ENCODE assay signal across 21 mouse cellular contexts in genomic region chr16:90242426-90243304, GRCm38 (mm10). TPM values are rescaled to one million over a fixed set of nuclear protein-coding genes. Genes with fewer than 3 reads are reported as not detected.
DNase-seq lines count a peak whose midpoint lies in the region; ATAC-seq and TF ChIP-seq lines count a peak whose summit lies in the region.
"Had no signal": no experiment of that assay in that cellular context is flagged by ENCODE, and none has a peak within 500 bp of the region (broad histone marks: within the 10 kb centered on the region; RNA-seq: fewer than 3 reads in every experiment).

No protein-coding gene starts in this region.

- H3K9ac ChIP-seq in heart, embryonic 16.5 days (ENCODE audit: low read length), result no peak overlapping the region
- H3K9ac ChIP-seq in kidney, postnatal 0 days (ENCODE audit: low read depth, low read length), result no peak overlapping the region
- no peak overlapping the region for H3K9ac ChIP-seq in midbrain, embryonic 13.5 days (replicated peaks)
- no peak overlapping the region for H3K9ac ChIP-seq in midbrain, embryonic 15.5 days
- H3K9ac ChIP-seq: embryonic facial prominence, embryonic 13.5 days; forebrain, embryonic 12.5 days; heart, embryonic 15.5 days; hindbrain, embryonic 15.5 days had no signal

- peaks cover 56% of the 10 kb centered on the region for H3K36me3 ChIP-seq in heart, embryonic 16.5 days (ENCODE audit: control insufficient read depth, insufficient read depth)
- peaks cover 76% of the 10 kb centered on the region for H3K36me3 ChIP-seq in kidney, postnatal 0 days (ENCODE audit: insufficient read depth, low read length)
- peaks cover 84% of the 10 kb centered on the region for H3K36me3 ChIP-seq in midbrain, embryonic 13.5 days
- peaks cover 52% of the 10 kb centered on the region for H3K36me3 ChIP-seq in midbrain, embryonic 15.5 days (replicated peaks)

- no peak overlapping the region for H3K27ac ChIP-seq in heart, embryonic 16.5 days (ENCODE audit: low read length)
- no peak overlapping the region for H3K27ac ChIP-seq in kidney, postnatal 0 days
- no peak overlapping the region for H3K27ac ChIP-seq in midbrain, embryonic 13.5 days
- H3K27ac ChIP-seq in midbrain, embryonic 15.5 days, result no peak overlapping the region
- H3K27ac ChIP-seq: embryonic facial prominence, embryonic 13.5 days; forebrain, embryonic 12.5 days; heart, embryonic 15.5 days; hindbrain, embryonic 15.5 days had no signal

- H3K4me3 ChIP-seq in heart, embryonic 16.5 days (ENCODE audit: low read length), result no peak overlapping the region
- H3K4me3 ChIP-seq in kidney, postnatal 0 days (replicated peaks; ENCODE audit: low read depth, low read length), result no peak overlapping the region
- no peak overlapping the region for H3K4me3 ChIP-seq in midbrain, embryonic 13.5 days (replicated peaks)
- no peak overlapping the region for H3K4me3 ChIP-seq in midbrain, embryonic 15.5 days
- H3K4me3 ChIP-seq: embryonic facial prominence, embryonic 13.5 days; forebrain, embryonic 12.5 days; heart, embryonic 15.5 days; hindbrain, embryonic 15.5 days had no signal

- 65% methylated on average over 17 of the region's 17 CpGs for WGBS in heart, embryonic 16.5 days
- 76% methylated on average over 17 of the region's 17 CpGs for WGBS in kidney, postnatal 0 days
- WGBS in midbrain, embryonic 13.5 days, result 71% methylated on average over 17 of the region's 17 CpGs
- 70% methylated on average over 17 of the region's 17 CpGs for WGBS in midbrain, embryonic 15.5 days

- no peaks in the 10 kb centered on the region for H3K9me3 ChIP-seq in heart, embryonic 16.5 days (replicated peaks; ENCODE audit: control insufficient read depth, low read length)
- H3K9me3 ChIP-seq in kidney, postnatal 0 days (replicated peaks; ENCODE audit: low read length), result no peaks in the 10 kb centered on the region
- no peaks in the 10 kb centered on the region for H3K9me3 ChIP-seq in midbrain, embryonic 13.5 days
- H3K9me3 ChIP-seq in midbrain, embryonic 15.5 days, result no peaks in the 10 kb centered on the region
- H3K9me3 ChIP-seq: embryonic facial prominence, embryonic 13.5 days; forebrain, embryonic 12.5 days; heart, embryonic 15.5 days; hindbrain, embryonic 15.5 days had no signal

- TF ChIP-seq CTCF in kidney, postnatal 0 days (IDR thresholded peaks at IDR 0.05; ENCODE audit: low read depth), result no peak

- no peak overlapping the region for H3K4me2 ChIP-seq in heart, embryonic 16.5 days (ENCODE audit: low read depth, low read length)
- H3K4me2 ChIP-seq in kidney, postnatal 0 days (ENCODE audit: low read length), result no peak overlapping the region
- no peak overlapping the region for H3K4me2 ChIP-seq in midbrain, embryonic 13.5 days (replicated peaks)
- H3K4me2 ChIP-seq in midbrain, embryonic 15.5 days, result no peak overlapping the region
- H3K4me2 ChIP-seq: embryonic facial prominence, embryonic 13.5 days; forebrain, embryonic 12.5 days; heart, embryonic 15.5 days; hindbrain, embryonic 15.5 days had no signal

- peak; percentile 67 for ATAC-seq in heart, embryonic 16.5 days (replicated peaks; ENCODE audit: extremely low read depth, insufficient read depth, low FRiP score)
- 0 out of 2 replicates have a peak, but pooled peaks have one; percentile 27 for ATAC-seq in kidney, postnatal 0 days (replicated peaks; ENCODE audit: low FRiP score, low read depth)
- ATAC-seq in midbrain, embryonic 13.5 days, result peak; percentile 50; the same call in 1 of the 2 replicates
- no peak for ATAC-seq in midbrain, embryonic 15.5 days (replicated peaks)
- ATAC-seq: forebrain, embryonic 16.5 days; inflammation-experienced regulatory T-cells, adult 6 months; Patski had no signal

- peaks cover 2% of the 10 kb centered on the region; the same call in 1 of the 2 replicates for H3K4me1 ChIP-seq in heart, embryonic 16.5 days (ENCODE audit: control insufficient read depth, insufficient read depth, low read length)
- no peaks in the 10 kb centered on the region for H3K4me1 ChIP-seq in kidney, postnatal 0 days (replicated peaks; ENCODE audit: insufficient read depth, low read length)
- H3K4me1 ChIP-seq in midbrain, embryonic 13.5 days (replicated peaks), result 0 out of 2 replicates have a peak, but pooled peaks cover 3% of the 10 kb centered on the region
- no peaks in the 10 kb centered on the region for H3K4me1 ChIP-seq in midbrain, embryonic 15.5 days
- H3K4me1 ChIP-seq: embryonic facial prominence, embryonic 13.5 days; forebrain, embryonic 12.5 days; hindbrain, embryonic 15.5 days had no signal

- no peak for DNase-seq in heart, adult 8-10 months (ENCODE audit: low spot score)
- no peak for DNase-seq in kidney, postnatal 0 days (ENCODE audit: low spot score)
- DNase-seq in kidney, postnatal 14 days, result no peak
- DNase-seq: adrenal gland, adult 2 months; adrenal gland, postnatal 25 days; cerebellum, adult 18-20 months; cerebellum, adult 9-11 months; cerebellum, postnatal 36 days; gastrocnemius, postnatal 10 days; heart, postnatal 4 days had no signal

- no peaks in the 10 kb centered on the region for H3K27me3 ChIP-seq in heart, embryonic 16.5 days (ENCODE audit: control insufficient read depth, insufficient read depth, low read length)
- no peaks in the 10 kb centered on the region for H3K27me3 ChIP-seq in kidney, postnatal 0 days (ENCODE audit: insufficient read depth, low read length)
- no peaks in the 10 kb centered on the region for H3K27me3 ChIP-seq in midbrain, embryonic 13.5 days
- no peaks in the 10 kb centered on the region for H3K27me3 ChIP-seq in midbrain, embryonic 15.5 days (replicated peaks)
- H3K27me3 ChIP-seq: CH12.LX; embryonic facial prominence, embryonic 13.5 days; forebrain, embryonic 12.5 days; heart, embryonic 15.5 days; hindbrain, embryonic 15.5 days; Patski had no signal

RNA-seq across cellular contexts. Expression of gene Sod1, which starts 22.1 kb away (rescaled TPM):
- polyA plus RNA-seq in heart, embryonic 16.5 days (2015; fragmentation: Nextera tagmentation; extraction: Ambion mirVana), result 765 and 884 TPM in 2 replicates
- total RNA-seq in heart, adult 8-10 months (2022), result 100 to 1,000 TPM; 552 to 637 (median 573) TPM
- 1,212 and 1,309 TPM in 2 replicates for polyA plus RNA-seq in kidney, postnatal 0 days (2015; fragmentation: Nextera tagmentation; extraction: Ambion mirVana)
- polyA plus RNA-seq in midbrain, embryonic 13.5 days (2015; fragmentation: Nextera tagmentation; extraction: Ambion mirVana), result 826 and 844 TPM in 2 replicates
- polyA plus RNA-seq in midbrain, embryonic 15.5 days (2015; fragmentation: Nextera tagmentation; extraction: Ambion mirVana), result 855 and 861 TPM in 2 replicates

RNA-seq across cellular contexts. Expression of gene Scaf4, which starts 41.6 kb away (rescaled TPM):
- polyA plus RNA-seq in heart, embryonic 16.5 days (2015; fragmentation: Nextera tagmentation; extraction: Ambion mirVana), result 17.0 and 19.8 TPM in 2 replicates
- total RNA-seq in heart, adult 8-10 months (2022), result 10 to 100 TPM; 19.3 to 23.8 (median 20.7) TPM
- 17.3 and 18.1 TPM in 2 replicates for polyA plus RNA-seq in kidney, postnatal 0 days (2015; fragmentation: Nextera tagmentation; extraction: Ambion mirVana)
- 25.1 and 29.4 TPM in 2 replicates for polyA plus RNA-seq in midbrain, embryonic 13.5 days (2015; fragmentation: Nextera tagmentation; extraction: Ambion mirVana)
- polyA plus RNA-seq in midbrain, embryonic 15.5 days (2015; fragmentation: Nextera tagmentation; extraction: Ambion mirVana), result 27.8 and 30.1 TPM in 2 replicates
